Mouse (Mus musculus) CH12.LX (cell line): ENCODE data around the gene Mrps35.

Experiments used
- BHLHE40 ChIP-seq: IDR thresholded peaks from 2 replicates; pipeline ENCODE4 v1.6.1; 2011; ENCODE audit warnings: mild to moderate bottlenecking, low read depth, low read length, improper control_type of control experiment
- CHD1 ChIP-seq: IDR thresholded peaks from 2 replicates; pipeline ENCODE4 v1.6.1; 2012; ENCODE audit warnings: low read depth, low read length, improper control_type of control experiment, inconsistent platforms
- CHD2 ChIP-seq: IDR thresholded peaks from 2 replicates; pipeline ENCODE4 v1.6.1; 2011; ENCODE audit warnings: low read length, improper control_type of control experiment
- CTCF ChIP-seq, 2 experiments: IDR thresholded peaks in 1 of 2; conservative IDR thresholded peaks in 1 of 2; 2 replicates each; pipeline ENCODE4 v1.5.1; 2011 to 2012; ENCODE audit warnings: low read depth in 2 of 2, low read length in 2 of 2, improper control_type of control experiment in 1 of 2, inconsistent platforms in 1 of 2, mild to moderate bottlenecking in 1 of 2, moderate library complexity in 1 of 2
- ETS1 ChIP-seq: conservative IDR thresholded peaks from 2 replicates; pipeline ENCODE4 v1.6.1; 2012; ENCODE audit warnings: low read depth, mild to moderate bottlenecking, inconsistent platforms, low read length, improper control_type of control experiment, moderate library complexity
- MEF2A ChIP-seq: IDR thresholded peaks from 2 replicates; pipeline ENCODE4 v1.6.1; 2014; ENCODE audit warnings: low read depth, mild to moderate bottlenecking, inconsistent platforms, low read length, improper control_type of control experiment, borderline replicate concordance
- MYC ChIP-seq: IDR thresholded peaks from 2 replicates; pipeline ENCODE4 v1.6.1; 2011; ENCODE audit warnings: low read depth, mild to moderate bottlenecking, improper control_type of control experiment, low read length
- POLR2A ChIP-seq: IDR thresholded peaks from 2 replicates; pipeline ENCODE4 v1.6.1; 2011; ENCODE audit warnings: low read depth, mild to moderate bottlenecking, improper control_type of control experiment, low read length
- RAD21 ChIP-seq: IDR thresholded peaks from 2 replicates; pipeline ENCODE4 v1.6.1; 2011; ENCODE audit warnings: low read depth, mild to moderate bottlenecking, low read length, improper control_type of control experiment, moderate library complexity
- SMC3 ChIP-seq: IDR thresholded peaks from 2 replicates; pipeline ENCODE4 v1.6.1; 2011; ENCODE audit warnings: low read depth, low read length, improper control_type of control experiment
- USF1 ChIP-seq: IDR thresholded peaks from 2 replicates; pipeline ENCODE4 v1.6.1; 2014; ENCODE audit warnings: low read depth, mild to moderate bottlenecking, inconsistent platforms, low read length, improper control_type of control experiment
- ZC3H11A ChIP-seq: IDR thresholded peaks from 2 replicates; pipeline ENCODE4 v1.6.1; 2012; ENCODE audit warnings: low read depth, mild to moderate bottlenecking, inconsistent platforms, low read length, improper control_type of control experiment

GRCm38 (mm10) chr6:147008148-147008547 is 34.4 kb upstream of the Mrps35 start:
- TF ChIP-seq SMC3 (peak; percentile 71), CHD2 (no peak), CTCF (conservative IDR thresholded peaks at IDR 0.05 in 1 of 2, IDR thresholded peaks at IDR 0.05 in 1 of 2; ENCODE audit: low read depth in 2 of 2, low read length in 2 of 2) (peak; percentile 84 to 96), BHLHE40 (no peak), CHD1 (no peak), USF1 (no peak), POLR2A (no peak), ETS1 (no peak), ZC3H11A (peak; percentile 59), RAD21 (peak; percentile 92), MEF2A (no peak), MYC (0 out of 2 replicates have a peak, but pooled peaks have one; percentile 24)
